Mouse (Mus musculus) large intestine, adult 2 months (tissue): ENCODE results near the gene Rwdd3. TPM values are rescaled to one million over a fixed set of nuclear protein-coding genes. Genes with fewer than 3 reads are reported as not detected.

ENCODE experiments used
- polyA plus RNA-seq: library from polyadenylated mRNA; depleted of rRNA; stranded (reverse); fragments of >200 nt; gene quantifications from 2 replicates; pipeline ENCODE4 v1.2.3, GENCODE M21; 2012; rRNA removed

The Rwdd3 gene
- polyA plus RNA-seq, 1 experiment = 0.78 TPM

Other genes starting within 250 kb of the Rwdd3 start
- gene Tmem56, start 111.4 kb upstream of the Rwdd3 start, polyA plus RNA-seq = 1.7 and 2.1 TPM in 2 replicates
- 13.4 and 15.2 TPM in 2 replicates for gene Alg14, start 120.1 kb upstream of the Rwdd3 start, polyA plus RNA-seq